Mouse (Mus musculus): ENCODE measurements at regions not wholly inside any gene's neighbourhood (a gene's known extent, or its start where the extent isn't known, plus 50 kb on each side); places are given as distances from the start of the nearest gene placed in this dataset.

DNA sequence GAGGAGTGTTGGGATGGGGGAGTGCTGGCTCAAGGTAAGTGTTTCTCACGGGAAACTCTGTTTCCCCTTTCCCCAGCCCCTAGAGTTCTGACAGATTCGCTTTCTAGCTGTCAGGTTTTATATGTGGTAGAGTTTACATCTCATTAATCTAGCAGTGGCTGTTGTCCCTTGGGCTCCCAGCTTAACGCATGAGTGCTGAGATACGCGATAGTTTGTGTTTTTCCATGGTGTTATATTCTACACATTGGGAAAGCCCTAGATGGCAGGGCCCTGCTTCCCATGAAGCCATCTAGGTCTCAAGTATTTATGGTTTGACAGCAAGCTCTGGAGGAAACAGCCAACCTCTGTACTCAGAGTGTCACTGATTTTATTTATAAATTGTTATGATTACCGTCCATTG, 373.8 kb downstream of the Cd83 start:
- Histone ChIP-seq H3K27me3 (ENCODE audit: control insufficient read depth, insufficient read depth, low read length) (no peaks in the 10 kb centered on the region), H3K9ac (ENCODE audit: low read length) (no peak overlapping the region), H3K4me3 (ENCODE audit: low read depth, low read length) (no peak overlapping the region), H3K36me3 (ENCODE audit: control insufficient read depth, insufficient read depth, low read length) (no peaks in the 10 kb centered on the region), H3K9me3 (ENCODE audit: control insufficient read depth, low read length) (no peaks in the 10 kb centered on the region), H3K27ac (replicated peaks) (no peak overlapping the region), H3K4me2 (replicated peaks; ENCODE audit: low read depth) (no peak overlapping the region), H3K4me1 (replicated peaks; ENCODE audit: control insufficient read depth, insufficient read depth) (no peaks in the 10 kb centered on the region)
- 54% methylated on average over 6 of the region's 6 CpGs for WGBS
- TF ChIP-seq CTCF (IDR thresholded peaks at IDR 0.05; ENCODE audit: low read depth): no peak
- no peak for TF ChIP-seq EP300 (optimal IDR thresholded peaks at IDR 0.05)
- DNase-seq (ENCODE audit: low spot score): no peak
- ATAC-seq (ENCODE audit: low FRiP score, low TSS enrichment): no peak

DNA sequence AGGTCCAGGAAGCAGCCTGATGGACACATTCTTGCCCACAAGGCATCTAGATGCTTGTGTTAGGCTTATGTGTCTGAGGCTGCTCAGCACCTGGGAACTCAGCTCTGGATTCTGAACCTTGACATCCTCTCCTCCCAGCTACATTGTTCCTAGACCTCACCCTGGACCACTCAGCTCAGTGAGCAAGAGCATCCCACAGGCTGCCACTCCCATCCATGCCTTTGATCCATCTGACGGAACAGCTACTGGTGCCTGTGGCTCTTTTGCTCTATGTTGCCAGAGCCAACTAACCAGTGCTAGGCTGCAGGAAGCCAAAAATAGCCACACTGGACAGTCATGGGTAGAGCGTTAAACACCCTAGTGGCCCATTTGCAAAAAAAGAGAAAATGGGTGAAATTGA, 374.8 kb downstream of the Cd83 start:
- Histone ChIP-seq H3K27me3 (ENCODE audit: control insufficient read depth, insufficient read depth, low read length) (no peaks in the 10 kb centered on the region), H3K27ac (replicated peaks) (no peak overlapping the region), H3K4me2 (replicated peaks; ENCODE audit: low read depth) (no peak overlapping the region), H3K9me3 (ENCODE audit: control insufficient read depth, low read length) (no peaks in the 10 kb centered on the region), H3K9ac (ENCODE audit: low read length) (no peak overlapping the region), H3K36me3 (ENCODE audit: control insufficient read depth, insufficient read depth, low read length) (no peaks in the 10 kb centered on the region), H3K4me3 (ENCODE audit: low read depth, low read length) (no peak overlapping the region), H3K4me1 (replicated peaks; ENCODE audit: control insufficient read depth, insufficient read depth) (no peaks in the 10 kb centered on the region)
- WGBS: 88% methylated on average over 2 of the region's 2 CpGs
- DNase-seq (ENCODE audit: low spot score): no peak
- ATAC-seq (ENCODE audit: low FRiP score, low TSS enrichment): no peak
- TF ChIP-seq EP300 (optimal IDR thresholded peaks at IDR 0.05) (no peak), CTCF (IDR thresholded peaks at IDR 0.05; ENCODE audit: low read depth) (no peak)

DNA sequence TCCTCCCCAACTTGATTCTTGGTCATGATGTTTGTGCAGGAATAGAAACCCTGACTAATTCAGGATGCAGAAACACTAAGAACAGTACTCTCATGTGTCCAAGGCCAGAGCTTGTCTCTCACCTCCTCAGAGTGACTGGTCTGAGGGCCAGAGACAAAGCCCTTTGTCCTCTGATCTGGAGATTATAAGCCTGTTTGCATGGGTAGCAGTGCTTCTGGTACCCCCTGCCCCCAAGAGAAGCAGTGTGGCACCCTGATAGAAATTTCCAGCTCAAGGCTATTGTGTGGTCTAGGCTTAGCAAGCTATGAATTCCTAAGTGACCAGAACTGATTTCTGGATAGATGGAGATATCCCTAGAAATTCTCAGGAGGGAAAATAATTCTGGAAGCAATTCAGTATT, 380.2 kb downstream of the Cd83 start:
- H3K36me3 ChIP-seq (ENCODE audit: control insufficient read depth, insufficient read depth, low read length): no peaks in the 10 kb centered on the region
- TF ChIP-seq EP300 (optimal IDR thresholded peaks at IDR 0.05) (no peak), CTCF (IDR thresholded peaks at IDR 0.05; ENCODE audit: low read depth) (no peak)
- no peak overlapping the region for H3K27ac ChIP-seq (replicated peaks)
- H3K4me2 ChIP-seq (replicated peaks; ENCODE audit: low read depth): no peak overlapping the region
- no peaks in the 10 kb centered on the region for H3K4me1 ChIP-seq (replicated peaks; ENCODE audit: control insufficient read depth, insufficient read depth)
- H3K9ac ChIP-seq (ENCODE audit: low read length): no peak overlapping the region
- H3K4me3 ChIP-seq (ENCODE audit: low read depth, low read length): no peak overlapping the region
- no peaks in the 10 kb centered on the region for H3K9me3 ChIP-seq (ENCODE audit: control insufficient read depth, low read length)
- H3K27me3 ChIP-seq (ENCODE audit: control insufficient read depth, insufficient read depth, low read length): no peaks in the 10 kb centered on the region
- no peak for ATAC-seq (ENCODE audit: low FRiP score, low TSS enrichment)
- DNase-seq (ENCODE audit: low spot score): no peak

GRCm38 (mm10) chr13:44167186-44167585, 382.6 kb downstream of the Cd83 start:
- ATAC-seq (ENCODE audit: low FRiP score, low TSS enrichment): no peak
- Histone ChIP-seq H3K4me2 (replicated peaks; ENCODE audit: low read depth) (no peak overlapping the region), H3K9me3 (ENCODE audit: control insufficient read depth, low read length) (no peaks in the 10 kb centered on the region), H3K27me3 (ENCODE audit: control insufficient read depth, insufficient read depth, low read length) (no peaks in the 10 kb centered on the region), H3K4me1 (replicated peaks; ENCODE audit: control insufficient read depth, insufficient read depth) (no peaks in the 10 kb centered on the region), H3K4me3 (ENCODE audit: low read depth, low read length) (no peak overlapping the region), H3K36me3 (ENCODE audit: control insufficient read depth, insufficient read depth, low read length) (no peaks in the 10 kb centered on the region), H3K27ac (replicated peaks) (no peak overlapping the region), H3K9ac (ENCODE audit: low read length) (no peak overlapping the region)
- WGBS: 62% methylated on average over 9 of the region's 9 CpGs
- TF ChIP-seq EP300 (optimal IDR thresholded peaks at IDR 0.05) (no peak), CTCF (IDR thresholded peaks at IDR 0.05; ENCODE audit: low read depth) (no peak)
- DNase-seq (ENCODE audit: low spot score): no peak

DNA sequence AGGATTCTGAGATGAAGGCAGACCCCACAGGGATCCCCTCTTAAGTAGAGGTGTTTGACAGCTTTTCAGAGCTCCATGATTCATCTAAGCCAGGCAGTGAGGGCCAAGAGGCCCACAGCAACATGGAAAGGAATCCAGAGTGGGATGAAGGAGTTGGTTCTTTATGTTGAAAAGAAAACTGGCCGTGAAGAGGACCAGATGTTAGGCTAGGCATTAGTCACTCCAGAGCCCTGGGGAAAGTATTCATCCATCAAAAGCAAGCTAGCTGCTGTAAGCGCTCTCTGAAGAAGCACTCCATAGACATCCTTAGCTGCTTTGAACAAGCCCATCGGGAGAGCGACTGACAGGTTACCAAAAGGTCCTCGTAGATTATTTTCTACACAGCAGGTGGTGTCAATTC, 383.6 kb downstream of the Cd83 start:
- no peak for ATAC-seq (ENCODE audit: low FRiP score, low TSS enrichment)
- no peak overlapping the region for H3K4me3 ChIP-seq (ENCODE audit: low read depth, low read length)
- no peak overlapping the region for H3K27ac ChIP-seq (replicated peaks)
- TF ChIP-seq CTCF (IDR thresholded peaks at IDR 0.05; ENCODE audit: low read depth) (no peak), EP300 (optimal IDR thresholded peaks at IDR 0.05) (no peak)
- no peak overlapping the region for H3K4me2 ChIP-seq (replicated peaks; ENCODE audit: low read depth)
- no peaks in the 10 kb centered on the region for H3K27me3 ChIP-seq (ENCODE audit: control insufficient read depth, insufficient read depth, low read length)
- no peaks in the 10 kb centered on the region for H3K4me1 ChIP-seq (replicated peaks; ENCODE audit: control insufficient read depth, insufficient read depth)
- no peak for DNase-seq (ENCODE audit: low spot score)
- no peaks in the 10 kb centered on the region for H3K9me3 ChIP-seq (ENCODE audit: control insufficient read depth, low read length)
- no peaks in the 10 kb centered on the region for H3K36me3 ChIP-seq (ENCODE audit: control insufficient read depth, insufficient read depth, low read length)
- no peak overlapping the region for H3K9ac ChIP-seq (ENCODE audit: low read length)
- 51% methylated on average over 5 of the region's 5 CpGs for WGBS

- H3K9ac ChIP-seq (ENCODE audit: low read length): no peak overlapping the region
- no peak overlapping the region for H3K27ac ChIP-seq (replicated peaks)
- no peak for ATAC-seq (ENCODE audit: low FRiP score, low TSS enrichment)
- no peak for DNase-seq (ENCODE audit: low spot score)
- no peaks in the 10 kb centered on the region for H3K4me1 ChIP-seq (replicated peaks; ENCODE audit: control insufficient read depth, insufficient read depth)
- H3K9me3 ChIP-seq (ENCODE audit: control insufficient read depth, low read length): no peaks in the 10 kb centered on the region
- 33% methylated on average over 6 of the region's 6 CpGs for WGBS
- no peak for TF ChIP-seq CTCF (IDR thresholded peaks at IDR 0.05; ENCODE audit: low read depth)
- no peak for TF ChIP-seq EP300 (optimal IDR thresholded peaks at IDR 0.05)
- H3K4me3 ChIP-seq (ENCODE audit: low read depth, low read length): no peak overlapping the region
- H3K36me3 ChIP-seq (ENCODE audit: control insufficient read depth, insufficient read depth, low read length): no peaks in the 10 kb centered on the region
- no peak overlapping the region for H3K4me2 ChIP-seq (replicated peaks; ENCODE audit: low read depth)
- no peaks in the 10 kb centered on the region for H3K27me3 ChIP-seq (ENCODE audit: control insufficient read depth, insufficient read depth, low read length)
Observed at GRCm38 (mm10) chr13:44171639-44172038, 387.1 kb downstream of the Cd83 start.

All from stomach, postnatal 0 days (tissue).